ENCODE assay signal across 12 mouse cellular contexts in genomic region chr19:59076131-59076530, GRCm38 (mm10). TPM values are rescaled to one million over a fixed set of nuclear protein-coding genes. Genes with fewer than 3 reads are reported as not detected.
DNase-seq lines count a peak whose midpoint lies in the region; ATAC-seq lines count a peak whose summit lies in the region.
"Had no signal": no experiment of that assay in that cellular context is flagged by ENCODE, and none has a peak within 500 bp of the region (broad histone marks: within the 10 kb centered on the region; RNA-seq: fewer than 3 reads in every experiment).

No protein-coding gene starts in this region.

- peaks cover 3% of the 10 kb centered on the region; the same call in 1 of the 2 replicates for H3K4me1 ChIP-seq in heart, embryonic 11.5 days (ENCODE audit: control insufficient read depth, insufficient read depth, low read length)
- peaks cover 28% of the 10 kb centered on the region for H3K4me1 ChIP-seq in forebrain, embryonic 16.5 days (replicated peaks; ENCODE audit: control insufficient read depth, insufficient read depth, low read length)
- H3K4me1 ChIP-seq in midbrain, embryonic 14.5 days (ENCODE audit: control insufficient read depth, insufficient read depth, low read length) = peaks cover 6% of the 10 kb centered on the region; the same call in 1 of the 2 replicates

- intact Hi-C loops in heart, postnatal 10 days (cut with DNase I) = no loop called here
- intact Hi-C loops in left cerebral cortex, postnatal 36 days (cut with DNase I) = loop anchor here (10.0 kb wide), 1 partner anchor 119 kb away; no protein-coding TSS in a partner anchor

- peak overlapping the region; percentile 69; the same call in 1 of the 2 replicates for H3K4me3 ChIP-seq in heart, embryonic 11.5 days (ENCODE audit: low read depth, low read length)
- peak overlapping the region; percentile 83 for H3K4me3 ChIP-seq in forebrain, embryonic 16.5 days (replicated peaks; ENCODE audit: low read length)
- H3K4me3 ChIP-seq in midbrain, embryonic 14.5 days (replicated peaks; ENCODE audit: low read depth, low read length) = peak overlapping the region; percentile 75

- no peaks in the 10 kb centered on the region for H3K36me3 ChIP-seq in heart, embryonic 11.5 days (ENCODE audit: control insufficient read depth, insufficient read depth, low read length)
- H3K36me3 ChIP-seq in forebrain, embryonic 16.5 days (ENCODE audit: control insufficient read depth, insufficient read depth) = no peaks in the 10 kb centered on the region
- no peaks in the 10 kb centered on the region for H3K36me3 ChIP-seq in midbrain, embryonic 14.5 days (ENCODE audit: control insufficient read depth, insufficient read depth, low read length)
- H3K36me3 ChIP-seq: G1E had no signal

- DNase-seq in heart, postnatal 10 days = no peak
- peak; percentile 19 for DNase-seq in adrenal gland, postnatal 10 days
- no peak for DNase-seq in midbrain, embryonic 14.5 days
- no peak for DNase-seq in left cerebral cortex, postnatal 36 days (ENCODE audit: low spot score in 2 of 2)
- DNase-seq in natural killer cell, adult 2 months (ENCODE audit: low spot score in 2 of 2) = no peak
- DNase-seq in layer of hippocampus, postnatal 36 days = no peak
- DNase-seq: thymus, adult 18-20 months had no signal

- H3K27ac ChIP-seq in heart, embryonic 11.5 days (ENCODE audit: low read depth, low read length) = no peak overlapping the region
- H3K27ac ChIP-seq in forebrain, embryonic 16.5 days (ENCODE audit: low read length) = no peak overlapping the region
- H3K27ac ChIP-seq in midbrain, embryonic 14.5 days (replicated peaks; ENCODE audit: low read depth, low read length) = no peak overlapping the region
- H3K27ac ChIP-seq: liver, embryonic 14.5 days had no signal

- no peak overlapping the region for H3K9ac ChIP-seq in heart, embryonic 11.5 days (ENCODE audit: low read depth, low read length)
- H3K9ac ChIP-seq in forebrain, embryonic 16.5 days (replicated peaks; ENCODE audit: low read depth, low read length) = 0 out of 2 replicates have a peak overlapping the region, but pooled peaks have one; percentile 37
- H3K9ac ChIP-seq in midbrain, embryonic 14.5 days (replicated peaks; ENCODE audit: low read length) = no peak overlapping the region
- H3K9ac ChIP-seq: liver, embryonic 14.5 days had no signal

- peaks cover 43% of the 10 kb centered on the region for H3K27me3 ChIP-seq in heart, embryonic 11.5 days (ENCODE audit: control insufficient read depth, insufficient read depth, low read length)
- peaks cover 6% of the 10 kb centered on the region; the same call in 1 of the 2 replicates for H3K27me3 ChIP-seq in forebrain, embryonic 16.5 days (replicated peaks; ENCODE audit: control insufficient read depth, insufficient read depth, low read length)
- H3K27me3 ChIP-seq in midbrain, embryonic 14.5 days (ENCODE audit: control insufficient read depth, insufficient read depth, low read length) = peaks cover 26% of the 10 kb centered on the region

- WGBS in heart, embryonic 11.5 days (ENCODE audit: insufficient replicate concordance) = 18% methylated on average over 5 of the region's 5 CpGs
- WGBS in forebrain, embryonic 16.5 days = 15% methylated on average over 5 of the region's 5 CpGs
- WGBS in midbrain, embryonic 14.5 days = 17% methylated on average over 5 of the region's 5 CpGs

- no peaks in the 10 kb centered on the region for H3K9me3 ChIP-seq in heart, embryonic 11.5 days (replicated peaks; ENCODE audit: control insufficient read depth, low read length)
- no peaks in the 10 kb centered on the region for H3K9me3 ChIP-seq in forebrain, embryonic 16.5 days (ENCODE audit: control insufficient read depth, low read length)
- H3K9me3 ChIP-seq in midbrain, embryonic 14.5 days (ENCODE audit: control insufficient read depth, low read length) = no peaks in the 10 kb centered on the region

- H3K4me2 ChIP-seq in heart, embryonic 11.5 days = peak overlapping the region; percentile 99; the same call in 1 of the 2 replicates
- H3K4me2 ChIP-seq in forebrain, embryonic 16.5 days (ENCODE audit: low read length) = peak overlapping the region; percentile 95
- peak overlapping the region; percentile 92 for H3K4me2 ChIP-seq in midbrain, embryonic 14.5 days (ENCODE audit: low read length)

- ATAC-seq in heart, embryonic 11.5 days (replicated peaks; ENCODE audit: insufficient number of reproducible peaks, low FRiP score, low TSS enrichment) = no peak
- no peak for ATAC-seq in forebrain, embryonic 16.5 days
- ATAC-seq in midbrain, embryonic 14.5 days (ENCODE audit: low FRiP score, low TSS enrichment) = no peak

RNA-seq across cellular contexts. Expression of gene Shtn1, which starts 0.2 kb away (rescaled TPM):
- polyA plus RNA-seq in heart, embryonic 11.5 days (2014; fragmentation: Nextera tagmentation; extraction: Ambion mirVana) = 0.76 and 1.0 TPM in 2 replicates
- 1 to 10 TPM; 2.6 TPM for total RNA-seq in heart, postnatal 10 days (2021)
- total RNA-seq in adrenal gland, postnatal 10 days (2021) = 10 to 100 TPM in 1 of 2 experiments, 1 to 10 TPM in 1; 10.0 to 11.6 TPM
- 78.5 and 86.5 TPM in 2 replicates for polyA plus RNA-seq in forebrain, embryonic 16.5 days (2015; fragmentation: Nextera tagmentation; extraction: Ambion mirVana)
- polyA plus RNA-seq in midbrain, embryonic 14.5 days (2014; fragmentation: Nextera tagmentation; extraction: Ambion mirVana) = 32.1 and 36.9 TPM in 2 replicates
- total RNA-seq in left cerebral cortex, postnatal 36 days (2021) = 10 to 100 TPM; 19.2 to 21.6 TPM
- 10 to 100 TPM; 18.8 to 20.3 TPM for total RNA-seq in layer of hippocampus, postnatal 36 days (2021)
- polyA plus RNA-seq: erythroblast, embryonic 14.5 days; G1E had no signal
